Mouse (Mus musculus) midbrain, embryonic 11.5 days (tissue): ENCODE data around the gene Alg14. TPM values are rescaled to one million over a fixed set of nuclear protein-coding genes. Genes with fewer than 3 reads are reported as not detected.

ENCODE experiments used
- ATAC-seq: fragments of 200-750 bp; cut with Nextera tagmentation; 2 replicates; pipeline ENCODE4 v1.8.0; 2017; ENCODE audit warnings: moderate TSS enrichment, moderate library complexity; ENCODE audit not compliant: low FRiP score
- DNase-seq: peaks from one replicate; pipeline ENCODE4 v3.0.0; 2015; ENCODE audit warnings: low spot score; ENCODE audit errors: missing footprints
- H3K27ac ChIP-seq: fragments of 300-500 bp; sonication (generic); 2 replicates; pipeline ENCODE4 v1.5.1; 2014; ENCODE audit warnings: low read depth, low read length
- H3K27me3 ChIP-seq: fragments of 300-500 bp; sonication (generic); 2 replicates; pipeline ENCODE4 v1.6.1; 2014; ENCODE audit warnings: mild to moderate bottlenecking, low read length, moderate library complexity, mixed read lengths; ENCODE audit not compliant: control insufficient read depth, insufficient read depth
- H3K36me3 ChIP-seq: fragments of 300-500 bp; sonication (generic); 2 replicates; pipeline ENCODE4 v1.6.1; 2014; ENCODE audit warnings: mild to moderate bottlenecking, low read length, moderate library complexity, mixed read lengths; ENCODE audit not compliant: control insufficient read depth, insufficient read depth
- H3K4me1 ChIP-seq: fragments of 300-500 bp; sonication (generic); 2 replicates; pipeline ENCODE4 v1.6.1; 2014; ENCODE audit warnings: low read length; ENCODE audit not compliant: control insufficient read depth, insufficient read depth
- H3K4me2 ChIP-seq: fragments of 300-500 bp; sonication (generic); 2 replicates; pipeline ENCODE4 v1.6.1; 2014; ENCODE audit warnings: mild to moderate bottlenecking, moderate library complexity
- H3K4me3 ChIP-seq: fragments of 300-500 bp; sonication (generic); 2 replicates; pipeline ENCODE4 v1.5.1; 2014; ENCODE audit warnings: low read depth, low read length
- H3K9ac ChIP-seq: fragments of 300-500 bp; sonication (generic); 2 replicates; pipeline ENCODE4 v1.6.1; 2014; ENCODE audit warnings: low read length
- H3K9me3 ChIP-seq: fragments of 300-500 bp; sonication (generic); 2 replicates; pipeline ENCODE4 v1.6.1; 2016; ENCODE audit warnings: low read length; ENCODE audit not compliant: control insufficient read depth
- WGBS: fragments of 180-500 bp; shearing (Covaris S2); extraction: QIAGEN DNeasy Blood & Tissue Kit; methylation state at CpG from one replicate; pipeline ENCODE4 v1.1.7; 2014; 5-methylcytosine and 5-hydroxymethylcytosine counted together
- polyA plus RNA-seq: library from polyadenylated mRNA; unstranded; fragments of >200 nt; fragmentation: Nextera tagmentation; extraction: Ambion mirVana; gene quantifications from 2 replicates; pipeline ENCODE4 v1.2.1, GENCODE M21; 2014

The Alg14 gene
- polyA plus RNA-seq, 1 experiment from 2014 or later, result 38.0 TPM

- DNase-seq (no peak), ATAC-seq (no peak)
- Histone ChIP-seq H3K9ac (no peak overlapping the region), H3K4me3 (no peak overlapping the region), H3K27ac (no peak overlapping the region), H3K4me2 (no peak overlapping the region), H3K27me3 (no peaks in the 10 kb centered on the region), H3K9me3 (no peaks in the 10 kb centered on the region), H3K36me3 (no peaks in the 10 kb centered on the region), H3K4me1 (no peaks in the 10 kb centered on the region)
- WGBS, result 76% methylated on average over 2 of the region's 2 CpGs
Observed at GRCm38 (mm10) chr3:121272577-121272976, 19.0 kb upstream of the Alg14 start.

DNA sequence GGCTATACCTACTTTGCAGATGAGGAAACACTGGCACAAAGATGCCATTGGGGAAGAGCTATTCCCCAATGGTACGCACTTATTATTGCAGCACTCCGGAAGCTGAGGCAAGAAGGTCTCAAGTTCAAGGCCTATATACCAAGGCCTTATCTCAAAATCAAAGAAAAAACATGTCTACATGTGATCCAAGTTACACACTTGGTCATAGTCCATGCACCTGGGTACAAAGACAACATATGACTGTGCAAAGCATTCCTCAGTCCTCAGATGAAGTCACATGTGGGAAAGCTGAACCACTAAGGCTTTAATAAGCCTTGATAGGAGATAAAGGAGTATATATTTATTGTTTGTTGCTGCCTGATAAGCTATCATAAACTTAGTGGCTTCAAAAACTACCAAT lies 17.6 kb upstream of the Alg14 start:
- no peak overlapping the region for H3K9ac ChIP-seq
- H3K4me3 ChIP-seq, result no peak overlapping the region
- H3K27ac ChIP-seq, result no peak overlapping the region
- no peak for DNase-seq
- 92% methylated on average over 2 of the region's 2 CpGs for WGBS
- no peak overlapping the region for H3K4me2 ChIP-seq
- no peaks in the 10 kb centered on the region for H3K9me3 ChIP-seq
- no peak for ATAC-seq
- H3K36me3 ChIP-seq, result no peaks in the 10 kb centered on the region
- no peaks in the 10 kb centered on the region for H3K4me1 ChIP-seq
- no peaks in the 10 kb centered on the region for H3K27me3 ChIP-seq

DNA sequence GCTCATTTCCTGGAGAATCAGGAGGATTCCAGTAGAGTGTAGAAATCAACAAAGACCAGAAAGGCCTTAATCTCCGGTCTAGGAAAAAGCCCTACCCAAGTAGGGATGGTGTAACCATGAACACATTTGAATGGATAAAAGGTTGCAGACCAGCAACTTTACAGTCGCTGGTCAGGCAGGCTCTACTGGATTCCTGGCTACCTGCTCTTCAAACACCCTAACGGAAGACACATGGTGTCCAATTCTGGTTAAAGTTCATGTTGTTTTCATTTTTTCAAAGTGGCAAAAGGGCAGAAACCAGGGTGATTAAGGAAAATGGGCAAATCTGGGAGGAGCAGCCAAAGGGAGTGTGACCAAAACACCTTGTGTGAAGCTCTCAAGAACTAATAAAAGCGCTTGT lies 14.6 kb upstream of the Alg14 start:
- Histone ChIP-seq H3K4me2 (no peak overlapping the region), H3K9ac (no peak overlapping the region), H3K4me1 (no peaks in the 10 kb centered on the region), H3K27me3 (no peaks in the 10 kb centered on the region), H3K36me3 (no peaks in the 10 kb centered on the region), H3K27ac (no peak overlapping the region), H3K4me3 (no peak overlapping the region), H3K9me3 (no peaks in the 10 kb centered on the region)
- DNase-seq, result no peak
- WGBS, result 84% methylated on average over 4 of the region's 4 CpGs
- no peak for ATAC-seq

DNA sequence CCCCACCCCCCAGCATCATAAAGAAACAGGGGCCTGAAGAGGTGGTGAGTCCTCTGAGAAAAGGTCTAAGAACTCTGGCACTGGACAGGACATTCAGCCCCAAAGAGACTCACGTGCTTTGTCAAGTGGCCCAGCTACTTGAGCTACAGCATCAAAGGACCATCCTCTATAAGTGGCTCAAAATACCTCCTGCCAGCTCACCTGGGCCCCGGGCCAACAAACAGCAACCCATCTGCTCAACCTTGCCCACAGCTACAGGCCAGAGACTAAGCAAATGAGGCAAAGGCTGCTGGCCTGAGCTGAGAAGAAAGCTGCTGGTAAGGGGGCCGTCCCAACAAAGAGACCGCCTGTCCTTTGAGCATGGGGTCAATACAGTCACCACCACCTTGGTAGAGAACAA lies 14.0 kb upstream of the Alg14 start:
- Histone ChIP-seq H3K27me3 (no peaks in the 10 kb centered on the region), H3K27ac (no peak overlapping the region), H3K9me3 (no peaks in the 10 kb centered on the region), H3K4me3 (no peak overlapping the region), H3K4me1 (no peaks in the 10 kb centered on the region), H3K9ac (no peak overlapping the region), H3K36me3 (no peaks in the 10 kb centered on the region), H3K4me2 (no peak overlapping the region)
- WGBS, result 87% methylated on average over 4 of the region's 4 CpGs
- DNase-seq, result no peak
- ATAC-seq, result no peak

DNA sequence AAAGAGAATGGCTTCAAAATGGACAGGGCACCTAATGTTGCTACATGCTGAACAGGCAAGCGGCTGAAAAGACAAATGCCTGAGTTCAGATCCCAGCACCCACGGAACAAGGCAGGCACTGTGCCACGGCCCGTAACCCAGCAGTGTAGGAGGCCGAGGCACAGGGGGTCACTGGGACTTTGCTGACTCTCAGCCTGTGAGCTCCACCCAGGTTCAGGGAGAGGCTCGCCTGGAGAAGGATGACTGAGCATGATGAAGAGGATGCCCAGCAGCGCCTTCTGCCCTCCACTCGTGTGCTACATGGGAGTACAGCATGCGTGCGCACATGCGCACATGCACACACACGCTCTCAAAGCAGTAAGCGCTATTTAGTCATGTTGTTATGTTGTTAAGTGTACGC lies 11.9 kb upstream of the Alg14 start:
- no peak overlapping the region for H3K4me2 ChIP-seq
- no peaks in the 10 kb centered on the region for H3K27me3 ChIP-seq
- no peak overlapping the region for H3K27ac ChIP-seq
- H3K4me1 ChIP-seq, result no peaks in the 10 kb centered on the region
- no peak overlapping the region for H3K4me3 ChIP-seq
- ATAC-seq (no peak), DNase-seq (no peak)
- WGBS, result 90% methylated on average over 14 of the region's 14 CpGs
- H3K36me3 ChIP-seq, result no peaks in the 10 kb centered on the region
- H3K9me3 ChIP-seq, result no peaks in the 10 kb centered on the region
- no peak overlapping the region for H3K9ac ChIP-seq

DNA sequence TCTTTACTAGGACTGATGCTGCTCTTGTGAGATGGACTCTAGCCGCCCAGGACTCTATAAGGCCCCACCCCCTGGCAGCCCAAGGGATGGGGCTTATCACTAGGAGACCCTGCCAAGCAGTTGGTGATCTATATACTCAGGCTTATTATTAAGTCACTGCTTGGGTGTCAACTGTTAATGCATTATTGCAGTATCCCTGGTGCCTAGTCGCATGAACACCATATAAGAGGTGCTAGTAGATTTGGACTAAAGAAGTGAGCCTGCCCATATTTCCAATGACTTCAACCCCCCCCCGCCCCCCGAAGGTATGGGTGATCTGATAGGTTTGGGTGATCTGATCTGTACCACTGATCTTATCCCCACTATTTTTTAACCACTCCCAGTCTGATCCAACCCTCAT lies 8.6 kb upstream of the Alg14 start, which contains the start of gene Tmem56:
Tmem56 (minus strand) TSS at position 101 of the 400 bp plus-strand sequence.
- DNase-seq (no peak), ATAC-seq (no peak)
- Histone ChIP-seq H3K36me3 (no peaks in the 10 kb centered on the region), H3K9ac (no peak within 1 kb of the TSS), H3K9me3 (no peaks in the 10 kb centered on the region), H3K4me2 (no peak within 1 kb of the TSS), H3K27me3 (no peaks in the 10 kb centered on the region), H3K27ac (no peak within 1 kb of the TSS), H3K4me3 (no peak within 1 kb of the TSS), H3K4me1 (no peaks in the 10 kb centered on the region)
- WGBS, result 83% methylated on average over 4 of the region's 4 CpGs

- H3K4me1 ChIP-seq, result no peaks in the 10 kb centered on the region
- ATAC-seq (no peak), DNase-seq (no peak)
- no peaks in the 10 kb centered on the region for H3K36me3 ChIP-seq
- no peak overlapping the region for H3K27ac ChIP-seq
- H3K4me2 ChIP-seq, result no peak overlapping the region
- 92% methylated on average over 6 of the region's 6 CpGs for WGBS
- no peak overlapping the region for H3K9ac ChIP-seq
- no peaks in the 10 kb centered on the region for H3K9me3 ChIP-seq
- no peaks in the 10 kb centered on the region for H3K27me3 ChIP-seq
- no peak overlapping the region for H3K4me3 ChIP-seq
Observed at GRCm38 (mm10) chr3:121285219-121285618, 6.4 kb upstream of the Alg14 start.

DNA sequence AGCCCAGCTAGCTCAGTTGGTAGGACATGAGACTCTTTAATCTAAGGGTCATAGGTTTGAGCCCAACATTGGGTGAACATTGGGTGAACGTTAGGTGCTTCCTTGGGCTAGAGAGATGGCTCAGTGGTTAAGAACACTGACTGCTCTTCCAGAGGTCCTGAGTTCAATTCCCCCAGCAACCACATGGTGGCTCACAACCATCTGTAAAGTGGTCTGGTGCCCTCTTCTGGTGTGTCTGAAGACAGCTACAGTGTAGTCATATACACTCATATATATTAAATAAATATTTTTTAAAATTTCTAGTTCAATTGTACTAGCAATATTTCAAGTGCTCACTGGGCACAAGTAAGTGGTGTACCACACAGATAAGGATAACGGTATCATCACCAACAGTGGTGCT lies 4.4 kb upstream of the Alg14 start:
- ATAC-seq (no peak), DNase-seq (no peak)
- 94% methylated on average over 2 of the region's 2 CpGs for WGBS
- no peak overlapping the region for H3K9ac ChIP-seq
- H3K4me1 ChIP-seq, result peaks cover 2% of the 10 kb centered on the region; the same call in 1 of the 2 replicates
- no peaks in the 10 kb centered on the region for H3K27me3 ChIP-seq
- H3K36me3 ChIP-seq, result no peaks in the 10 kb centered on the region
- no peak overlapping the region for H3K4me2 ChIP-seq
- no peak overlapping the region for H3K27ac ChIP-seq
- H3K4me3 ChIP-seq, result no peak overlapping the region
- no peaks in the 10 kb centered on the region for H3K9me3 ChIP-seq

DNA sequence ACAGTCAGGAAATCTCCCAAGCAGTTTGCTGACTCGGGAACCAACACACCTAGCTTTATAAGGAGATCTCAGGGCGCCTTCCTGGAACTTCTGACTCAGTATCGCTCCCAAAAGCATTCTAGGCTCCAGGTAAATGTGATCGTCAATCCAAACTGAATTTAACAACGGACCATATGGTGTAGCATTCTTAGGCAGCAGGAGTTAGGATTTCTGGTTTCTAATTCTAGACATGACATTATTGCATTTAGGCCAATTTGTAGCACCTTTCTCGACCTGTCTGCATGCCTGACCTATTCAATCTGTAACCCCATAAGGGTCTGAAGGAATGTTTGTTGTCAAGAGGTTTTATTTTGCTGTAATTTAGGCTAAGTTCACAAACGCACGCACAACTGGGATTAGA lies 892 bp upstream of the Alg14 start:
- ATAC-seq (no peak), DNase-seq (no peak)
- no peak overlapping the region for H3K4me3 ChIP-seq
- no peak overlapping the region for H3K9ac ChIP-seq
- H3K27me3 ChIP-seq, result no peaks in the 10 kb centered on the region
- no peaks in the 10 kb centered on the region for H3K36me3 ChIP-seq
- no peak overlapping the region for H3K27ac ChIP-seq
- no peaks in the 10 kb centered on the region for H3K9me3 ChIP-seq
- H3K4me1 ChIP-seq, result peaks cover 6% of the 10 kb centered on the region; the same call in 1 of the 2 replicates
- 82% methylated on average over 8 of the region's 8 CpGs for WGBS
- H3K4me2 ChIP-seq, result peak overlapping the region; percentile 51

GRCm38 (mm10) chr3:121291225-121291559 lies 381 bp upstream of the Alg14 start:
- Histone ChIP-seq H3K4me2 (peak overlapping the region; percentile 51), H3K36me3 (no peaks in the 10 kb centered on the region), H3K27ac (no peak overlapping the region; the same call in 1 of the 2 replicates), H3K4me1 (peaks cover 6% of the 10 kb centered on the region; the same call in 1 of the 2 replicates), H3K9ac (peak overlapping the region; percentile 67), H3K9me3 (no peaks in the 10 kb centered on the region), H3K4me3 (peak overlapping the region; percentile 55), H3K27me3 (no peaks in the 10 kb centered on the region)
- 7% methylated on average over 7 of the region's 7 CpGs for WGBS
- no peak for DNase-seq
- no peak for ATAC-seq
